Mouse (Mus musculus): ENCODE measurements at regions not wholly inside any gene's neighbourhood (a gene's known extent, or its start where the extent isn't known, plus 50 kb on each side); places are given as distances from the start of the nearest gene placed in this dataset.
A peak's percentile ranks its signal among the peaks of the same experiment; 100 is the strongest.

DNA sequence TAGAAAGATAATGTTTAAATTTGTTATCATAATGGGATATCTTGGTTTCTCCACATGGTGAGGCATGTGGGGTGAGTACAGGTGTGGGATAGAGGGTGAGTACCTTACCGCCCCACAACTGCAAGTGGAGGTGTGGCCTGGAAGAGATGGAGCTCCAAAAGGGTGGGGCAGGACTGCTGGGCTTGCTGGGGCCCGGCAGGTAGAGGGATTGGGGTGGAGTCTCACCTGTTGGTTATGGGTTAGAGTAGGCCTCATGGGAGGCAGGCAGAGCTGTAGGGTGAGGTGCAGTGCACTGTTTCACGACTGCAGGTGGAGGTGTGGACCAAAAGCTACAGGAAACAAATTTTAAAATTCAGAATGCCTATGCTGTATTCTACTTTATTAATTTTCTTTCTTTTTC is 365.7 kb downstream of the Fgf9 start:
- Histone ChIP-seq H3K27ac (no peak overlapping the region), H3K9ac (replicated peaks) (no peak overlapping the region), H3K36me3 (no peaks in the 10 kb centered on the region), H3K4me2 (no peak overlapping the region), H3K27me3 (no peaks in the 10 kb centered on the region), H3K4me1 (replicated peaks) (no peaks in the 10 kb centered on the region), H3K4me3 (replicated peaks) (no peak overlapping the region), H3K9me3 (no peaks in the 10 kb centered on the region)
- no peak for ATAC-seq (ENCODE audit: insufficient number of reproducible peaks, insufficient read depth, low FRiP score, low TSS enrichment, low read depth)
- WGBS: 73% methylated on average over 3 of the region's 3 CpGs

DNA sequence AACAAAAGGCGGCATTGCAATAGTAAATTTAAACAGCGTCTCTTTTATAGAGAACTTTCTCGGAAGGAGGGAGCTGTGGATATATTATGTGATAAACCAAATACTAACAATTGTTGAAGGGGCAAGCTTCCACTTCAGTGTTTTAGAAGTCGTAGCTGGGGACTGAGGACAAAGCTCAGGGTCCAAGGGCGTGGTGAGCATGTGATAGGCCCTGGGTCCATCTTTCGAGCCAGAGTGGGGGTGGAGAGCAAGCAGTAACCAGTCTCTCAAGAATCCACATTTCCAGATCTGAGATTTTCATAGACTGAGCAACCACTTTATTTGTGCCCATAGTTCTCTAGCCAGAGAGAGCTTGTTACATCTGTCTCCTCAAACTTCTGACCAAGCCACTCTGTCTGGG is 356.1 kb downstream of the Fgf9 start:
- WGBS: 74% methylated on average over 6 of the region's 6 CpGs
- peaks cover 21% of the 10 kb centered on the region for H3K4me1 ChIP-seq (replicated peaks)
- H3K9me3 ChIP-seq: no peaks in the 10 kb centered on the region
- no peaks in the 10 kb centered on the region for H3K36me3 ChIP-seq
- H3K4me2 ChIP-seq: no peak overlapping the region
- no peak for ATAC-seq (ENCODE audit: insufficient number of reproducible peaks, insufficient read depth, low FRiP score, low TSS enrichment, low read depth)
- no peak overlapping the region for H3K27ac ChIP-seq
- H3K27me3 ChIP-seq: no peaks in the 10 kb centered on the region
- H3K4me3 ChIP-seq (replicated peaks): no peak overlapping the region
- H3K9ac ChIP-seq (replicated peaks): no peak overlapping the region

DNA sequence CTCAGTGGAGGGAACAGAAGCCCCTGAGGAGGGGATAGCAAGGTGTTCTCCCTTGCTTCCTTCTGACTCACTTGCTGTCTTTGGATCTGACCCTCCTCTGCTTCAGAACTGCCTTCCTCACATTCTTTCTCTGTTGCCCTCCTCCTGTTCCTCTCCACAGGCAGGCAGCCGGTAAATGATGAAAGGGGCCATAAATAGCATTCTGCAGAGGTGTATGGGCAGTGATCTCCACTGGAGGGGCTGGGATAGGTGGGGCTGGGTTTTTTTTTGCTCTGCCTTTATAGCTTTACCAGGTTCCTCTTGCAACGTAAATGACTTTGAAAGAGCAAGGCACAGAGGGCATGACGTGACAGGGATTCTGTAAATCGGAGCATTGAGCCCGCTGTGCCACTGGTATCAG is 351.6 kb downstream of the Fgf9 start:
- Histone ChIP-seq H3K4me1 (replicated peaks) (peaks cover 19% of the 10 kb centered on the region), H3K27me3 (no peaks in the 10 kb centered on the region), H3K4me3 (replicated peaks) (no peak overlapping the region), H3K36me3 (no peaks in the 10 kb centered on the region), H3K9me3 (no peaks in the 10 kb centered on the region), H3K9ac (replicated peaks) (no peak overlapping the region), H3K4me2 (no peak overlapping the region), H3K27ac (no peak overlapping the region)
- no peak for ATAC-seq (ENCODE audit: insufficient number of reproducible peaks, insufficient read depth, low FRiP score, low TSS enrichment, low read depth)
- WGBS: 31% methylated on average over 5 of the region's 5 CpGs

DNA sequence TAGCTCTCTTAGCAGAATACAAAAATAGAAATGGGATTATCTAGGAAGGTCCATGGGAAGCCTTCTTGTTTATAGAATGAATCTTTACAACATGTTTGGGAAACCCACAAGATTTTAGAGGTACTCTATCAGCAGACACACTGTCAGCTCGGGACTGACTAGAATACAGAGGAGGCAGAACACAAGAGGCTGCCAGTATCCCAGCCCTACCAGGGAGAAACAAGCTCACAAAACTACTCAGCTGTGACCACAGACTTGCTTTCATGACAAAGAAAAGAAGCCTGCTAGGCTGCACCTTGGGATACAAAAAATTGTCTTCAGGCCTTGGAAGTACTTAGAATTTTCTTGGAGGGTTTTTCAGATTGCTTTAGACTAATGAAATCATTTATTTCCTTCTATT is 347.2 kb downstream of the Fgf9 start:
- no peak for ATAC-seq (ENCODE audit: insufficient number of reproducible peaks, insufficient read depth, low FRiP score, low TSS enrichment, low read depth)
- H3K9ac ChIP-seq (replicated peaks): no peak overlapping the region
- H3K4me1 ChIP-seq (replicated peaks): peaks cover 10% of the 10 kb centered on the region
- H3K27me3 ChIP-seq: no peaks in the 10 kb centered on the region
- no peak overlapping the region for H3K27ac ChIP-seq
- H3K9me3 ChIP-seq: no peaks in the 10 kb centered on the region
- WGBS: 70% methylated on average over 1 of the region's 1 CpGs
- no peak overlapping the region for H3K4me3 ChIP-seq (replicated peaks)
- H3K36me3 ChIP-seq: no peaks in the 10 kb centered on the region
- H3K4me2 ChIP-seq: no peak overlapping the region

DNA sequence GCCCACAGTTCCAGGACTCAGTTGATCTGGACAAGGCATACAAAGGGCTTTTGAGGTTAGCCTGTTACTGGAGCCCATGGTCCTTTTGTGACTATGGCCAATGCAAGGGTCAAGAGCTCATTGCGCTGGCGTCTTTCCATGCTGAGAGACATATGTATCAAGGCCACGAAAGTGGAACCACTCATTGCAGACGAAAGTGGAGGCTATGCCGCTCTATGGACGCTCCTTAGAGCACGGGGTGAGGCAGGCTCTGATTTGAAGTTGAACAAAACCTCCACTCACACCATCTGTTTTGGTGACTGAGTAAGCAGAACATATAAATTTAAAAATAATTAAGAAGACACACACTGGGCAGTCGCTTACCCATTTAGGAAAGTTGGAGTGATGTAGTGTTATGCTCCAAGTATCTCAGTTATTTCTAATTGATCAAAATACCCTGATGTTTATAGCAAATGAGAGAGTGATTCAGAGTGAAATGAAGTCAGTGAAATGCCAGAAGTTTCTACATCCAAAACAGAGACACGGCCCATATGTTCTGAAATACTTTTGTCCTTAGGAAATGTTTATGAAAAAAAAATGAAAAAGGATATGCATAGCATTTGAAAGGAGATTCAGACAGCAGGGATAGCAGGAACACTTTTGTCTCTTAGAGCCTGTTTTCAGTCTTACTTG is 321.8 kb downstream of the Fgf9 start:
- Histone ChIP-seq H3K4me3 (replicated peaks) (no peak overlapping the region), H3K9ac (replicated peaks) (no peak overlapping the region), H3K9me3 (no peaks in the 10 kb centered on the region), H3K27ac (no peak overlapping the region), H3K4me1 (replicated peaks) (peaks cover 10% of the 10 kb centered on the region), H3K4me2 (no peak overlapping the region), H3K27me3 (no peaks in the 10 kb centered on the region), H3K36me3 (no peaks in the 10 kb centered on the region)
- 89% methylated on average over 9 of the region's 9 CpGs for WGBS
- no peak for ATAC-seq (ENCODE audit: insufficient number of reproducible peaks, insufficient read depth, low FRiP score, low TSS enrichment, low read depth)

DNA sequence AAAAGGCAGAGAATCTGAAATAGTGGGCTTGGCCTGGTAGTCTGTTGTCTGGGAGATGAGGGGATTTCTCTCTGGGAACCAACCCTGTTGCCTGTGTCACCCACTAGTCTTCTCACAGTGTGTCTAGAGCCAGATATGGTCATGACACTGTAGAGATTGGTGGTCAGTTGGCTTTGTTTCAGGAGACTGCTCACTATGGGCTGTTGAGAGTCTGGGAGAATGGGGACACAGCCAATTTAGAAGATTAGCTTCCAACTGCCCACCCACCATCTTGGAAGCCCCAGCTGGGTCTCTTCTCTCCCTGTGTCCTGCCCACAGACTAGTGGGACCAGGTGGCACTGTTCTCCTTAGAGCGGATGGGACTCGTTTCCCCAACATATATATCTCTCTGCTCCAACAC is 320.4 kb downstream of the Fgf9 start:
- WGBS: 78% methylated on average over 2 of the region's 2 CpGs
- Histone ChIP-seq H3K27me3 (no peaks in the 10 kb centered on the region), H3K4me3 (replicated peaks) (no peak overlapping the region), H3K9me3 (no peaks in the 10 kb centered on the region), H3K4me2 (no peak overlapping the region), H3K27ac (no peak overlapping the region), H3K36me3 (no peaks in the 10 kb centered on the region), H3K9ac (replicated peaks) (no peak overlapping the region), H3K4me1 (replicated peaks) (peaks cover 13% of the 10 kb centered on the region)
- no peak for ATAC-seq (ENCODE audit: insufficient number of reproducible peaks, insufficient read depth, low FRiP score, low TSS enrichment, low read depth)

DNA sequence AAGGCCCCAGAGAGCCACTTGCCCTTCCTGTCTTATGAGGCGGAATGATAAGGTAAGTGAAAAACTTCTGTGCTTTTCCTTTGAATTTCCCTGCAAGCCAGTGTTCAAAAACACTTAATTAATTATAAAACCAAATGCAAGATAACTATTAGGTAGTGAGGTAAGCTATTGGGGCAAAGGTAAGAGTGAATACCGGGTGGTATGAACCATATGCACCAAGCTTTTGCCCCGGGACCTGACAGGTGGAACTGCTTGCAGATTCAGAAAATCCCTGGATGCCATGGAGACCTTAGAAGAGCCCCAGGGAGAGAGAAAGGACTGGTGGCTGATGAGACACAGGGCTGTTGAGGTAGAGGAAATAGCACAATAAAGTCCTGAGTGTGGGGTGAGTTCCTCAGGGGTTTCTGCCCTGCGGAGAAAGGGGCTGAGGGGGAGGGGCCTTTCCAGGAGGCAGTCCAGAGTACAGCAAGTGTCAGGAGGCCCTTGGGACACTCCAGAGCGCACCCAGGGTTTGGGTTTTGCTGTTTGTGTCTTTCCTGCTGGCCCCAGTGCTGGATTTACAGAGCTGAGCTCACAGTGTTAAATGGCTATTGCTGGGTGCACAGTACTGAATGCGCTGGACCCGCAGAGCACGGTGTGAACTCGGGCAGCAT is 317.1 kb downstream of the Fgf9 start:
- H3K4me1 ChIP-seq (replicated peaks): peaks cover 16% of the 10 kb centered on the region
- no peak overlapping the region for H3K4me3 ChIP-seq (replicated peaks)
- ATAC-seq (ENCODE audit: insufficient number of reproducible peaks, insufficient read depth, low FRiP score, low TSS enrichment, low read depth): no peak
- no peak overlapping the region for H3K4me2 ChIP-seq
- H3K9ac ChIP-seq (replicated peaks): 0 out of 2 replicates have a peak overlapping the region, but pooled peaks have one; percentile 8
- H3K27me3 ChIP-seq: no peaks in the 10 kb centered on the region
- no peaks in the 10 kb centered on the region for H3K36me3 ChIP-seq
- no peak overlapping the region for H3K27ac ChIP-seq
- WGBS: 68% methylated on average over 9 of the region's 9 CpGs
- no peaks in the 10 kb centered on the region for H3K9me3 ChIP-seq

DNA sequence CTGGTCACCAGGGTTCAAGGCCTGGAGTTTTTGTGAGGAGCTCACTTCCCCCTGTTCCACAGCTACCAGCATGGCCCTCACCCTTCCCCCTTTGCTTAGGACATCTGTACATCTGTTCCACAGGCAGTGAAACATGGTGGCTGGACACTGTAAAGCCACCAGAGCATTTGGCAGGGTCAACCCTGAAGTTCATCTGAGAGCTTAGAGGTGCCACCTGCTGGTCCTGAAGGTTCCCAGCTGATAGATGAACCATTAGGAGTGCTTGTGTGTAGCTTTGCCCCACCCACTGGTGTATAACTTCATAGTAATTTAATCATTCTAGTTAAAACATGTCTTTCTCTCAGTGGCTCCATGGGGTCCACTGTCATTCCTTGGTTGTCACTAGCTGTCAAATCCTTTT is 304.7 kb downstream of the Fgf9 start:
- Histone ChIP-seq H3K4me3 (replicated peaks) (no peak overlapping the region), H3K9me3 (peaks cover under 1% of the 10 kb centered on the region; the same call in 1 of the 2 replicates), H3K27me3 (no peaks in the 10 kb centered on the region), H3K4me1 (replicated peaks) (no peaks in the 10 kb centered on the region), H3K9ac (replicated peaks) (no peak overlapping the region), H3K36me3 (no peaks in the 10 kb centered on the region), H3K4me2 (no peak overlapping the region), H3K27ac (no peak overlapping the region)
- ATAC-seq (ENCODE audit: insufficient number of reproducible peaks, insufficient read depth, low FRiP score, low TSS enrichment, low read depth): no peak

DNA sequence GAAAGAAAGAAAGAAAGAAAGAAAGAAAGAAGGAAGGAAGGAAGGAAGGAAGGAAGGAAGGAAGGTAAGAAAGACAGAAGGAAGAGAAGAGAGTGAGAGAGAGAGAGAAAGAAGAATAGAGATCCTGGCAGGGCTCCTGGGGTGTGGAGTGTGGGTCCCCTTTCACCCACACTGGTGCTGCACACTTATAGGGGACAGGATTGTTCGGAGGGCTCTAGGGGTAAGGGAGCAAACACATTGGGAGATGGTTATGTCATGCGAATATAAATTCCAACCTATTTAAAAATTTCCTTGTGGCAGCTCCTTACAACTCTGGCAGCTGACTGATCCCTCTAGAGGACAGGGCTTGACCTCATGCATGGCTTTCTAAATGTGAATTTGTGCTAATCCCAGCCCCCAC is 286.5 kb downstream of the Fgf9 start:
- Histone ChIP-seq H3K27me3 (no peaks in the 10 kb centered on the region), H3K4me3 (replicated peaks) (no peak overlapping the region), H3K27ac (no peak overlapping the region), H3K4me1 (replicated peaks) (0 out of 2 replicates have a peak, but pooled peaks cover 3% of the 10 kb centered on the region), H3K9me3 (no peaks in the 10 kb centered on the region), H3K9ac (replicated peaks) (no peak overlapping the region), H3K4me2 (no peak overlapping the region), H3K36me3 (no peaks in the 10 kb centered on the region)
- WGBS: 83% methylated on average over 2 of the region's 2 CpGs
- ATAC-seq (ENCODE audit: insufficient number of reproducible peaks, insufficient read depth, low FRiP score, low TSS enrichment, low read depth): no peak

DNA sequence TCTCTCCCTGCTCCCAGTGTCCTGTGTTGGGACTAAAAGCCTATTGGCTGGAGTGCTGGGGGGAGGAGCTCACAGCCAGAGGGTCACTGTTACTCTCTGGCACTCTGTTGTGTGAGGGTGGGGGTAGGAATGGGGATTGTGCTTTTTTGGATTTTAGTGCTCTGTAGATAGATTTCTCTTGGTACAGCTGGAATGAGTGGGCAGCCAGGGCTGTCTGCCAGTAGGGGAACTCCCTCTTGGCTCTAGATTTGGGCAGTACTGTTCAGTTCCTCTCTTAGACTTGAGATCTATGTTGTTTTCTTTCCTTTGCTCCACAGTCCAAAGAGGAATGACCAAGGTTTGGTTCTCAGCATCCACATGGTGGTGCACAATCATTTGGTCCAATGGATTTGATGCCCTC is 282.6 kb downstream of the Fgf9 start:
- Histone ChIP-seq H3K4me1 (replicated peaks) (0 out of 2 replicates have a peak, but pooled peaks cover 3% of the 10 kb centered on the region), H3K4me3 (replicated peaks) (no peak overlapping the region), H3K9me3 (no peaks in the 10 kb centered on the region), H3K36me3 (no peaks in the 10 kb centered on the region), H3K4me2 (no peak overlapping the region), H3K27me3 (no peaks in the 10 kb centered on the region), H3K9ac (replicated peaks) (no peak overlapping the region), H3K27ac (no peak overlapping the region)
- ATAC-seq (ENCODE audit: insufficient number of reproducible peaks, insufficient read depth, low FRiP score, low TSS enrichment, low read depth): no peak

DNA sequence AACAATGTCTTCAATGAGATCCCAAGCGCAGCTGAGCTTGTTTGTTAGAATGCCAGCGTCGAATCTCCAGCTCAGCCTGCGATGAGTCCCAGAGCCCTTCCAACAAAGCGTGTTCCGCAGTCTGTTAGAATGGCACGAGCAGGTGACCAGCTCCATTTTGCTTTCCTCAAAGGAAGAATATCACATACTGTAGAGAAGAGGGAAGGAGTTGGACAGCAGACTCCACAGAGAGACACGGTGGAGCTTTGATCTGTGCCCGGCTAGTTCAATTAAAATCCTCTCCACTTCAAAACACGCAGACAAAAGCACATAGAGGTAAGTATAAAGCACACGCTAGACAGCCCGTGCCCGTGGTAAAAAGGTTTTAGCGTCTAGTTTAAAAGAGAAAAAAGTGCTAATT is 265.8 kb downstream of the Fgf9 start:
- no peaks in the 10 kb centered on the region for H3K27me3 ChIP-seq
- H3K27ac ChIP-seq: no peak overlapping the region
- H3K4me3 ChIP-seq (replicated peaks): no peak overlapping the region
- H3K9me3 ChIP-seq: peaks cover 5% of the 10 kb centered on the region; the same call in 1 of the 2 replicates
- 90% methylated on average over 14 of the region's 14 CpGs for WGBS
- no peaks in the 10 kb centered on the region for H3K36me3 ChIP-seq
- no peaks in the 10 kb centered on the region for H3K4me1 ChIP-seq (replicated peaks)
- H3K4me2 ChIP-seq: no peak overlapping the region
- no peak overlapping the region for H3K9ac ChIP-seq (replicated peaks)
- ATAC-seq (ENCODE audit: insufficient number of reproducible peaks, insufficient read depth, low FRiP score, low TSS enrichment, low read depth): no peak

DNA sequence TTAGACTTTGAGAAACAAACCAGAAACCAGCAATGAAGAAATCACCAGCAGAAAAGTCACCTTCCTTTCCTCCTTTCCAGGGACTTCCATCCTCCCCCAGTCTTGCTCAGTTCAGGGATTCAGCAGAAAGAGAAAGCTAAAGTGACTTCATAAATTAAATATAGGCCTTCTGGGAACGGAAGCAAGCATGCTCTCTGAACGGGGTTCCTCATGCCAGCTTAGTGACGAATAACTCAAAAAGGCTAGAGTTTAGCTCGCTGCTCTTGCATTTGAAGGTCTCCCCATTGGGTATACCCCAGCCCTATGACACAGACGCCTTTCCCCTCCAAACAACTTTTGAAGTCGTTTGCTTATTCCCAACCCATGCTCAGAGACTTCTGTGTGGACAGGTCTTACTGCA is 252.8 kb downstream of the Fgf9 start:
- Histone ChIP-seq H3K27me3 (no peaks in the 10 kb centered on the region), H3K4me3 (replicated peaks) (no peak overlapping the region), H3K9ac (replicated peaks) (no peak overlapping the region), H3K36me3 (no peaks in the 10 kb centered on the region), H3K4me1 (replicated peaks) (no peaks in the 10 kb centered on the region), H3K4me2 (no peak overlapping the region), H3K9me3 (no peaks in the 10 kb centered on the region), H3K27ac (no peak overlapping the region)
- no peak for ATAC-seq (ENCODE audit: insufficient number of reproducible peaks, insufficient read depth, low FRiP score, low TSS enrichment, low read depth)
- WGBS: 80% methylated on average over 6 of the region's 6 CpGs
